In genomic region chr8:104436038-104436437, GRCm38 (mm10) we compare ENCODE assay signal across 8 mouse cellular contexts. TPM values are rescaled to one million over a fixed set of nuclear protein-coding genes. Genes with fewer than 3 reads are reported as not detected.
DNase-seq lines count a peak whose midpoint lies in the region; ATAC-seq and TF ChIP-seq lines count a peak whose summit lies in the region.

No protein-coding gene starts in this region.

- H3K4me3 ChIP-seq in heart, embryonic 15.5 days = no peak overlapping the region
- no peak overlapping the region for H3K4me3 ChIP-seq in lung, embryonic 14.5 days (ENCODE audit: low read depth, low read length)
- peak overlapping the region; percentile 1; the same call in 1 of the 2 replicates for H3K4me3 ChIP-seq in olfactory bulb, adult 2 months (ENCODE audit: insufficient read depth, low read depth, low read length)

- peak; percentile 98 for DNase-seq in 416B (ENCODE audit: low read depth)
- DNase-seq in adrenal gland, postnatal 10 days = peak; percentile 100
- DNase-seq in fibroblast of lung, adult 2 months (ENCODE audit: low read depth) = peak; percentile 94
- peak; percentile 98 to 99 for DNase-seq in kidney, postnatal 25 days
- peak; percentile 97 for DNase-seq in lung, embryonic 14.5 days
- DNase-seq in thymus, postnatal 14 days = peak; percentile 18

- H3K4me2 ChIP-seq in heart, embryonic 15.5 days = peak overlapping the region; percentile 26
- H3K4me2 ChIP-seq in lung, embryonic 14.5 days = no peak overlapping the region

- TF ChIP-seq CTCF in lung, embryonic 14.5 days (IDR thresholded peaks at IDR 0.05; ENCODE audit: low read depth) = no peak
- TF ChIP-seq CTCF in olfactory bulb, adult 2 months (IDR thresholded peaks at IDR 0.05; ENCODE audit: insufficient read depth, low read depth, low read length) = no peak

- H3K36me3 ChIP-seq in heart, embryonic 15.5 days = peaks cover 78% of the 10 kb centered on the region
- H3K36me3 ChIP-seq in lung, embryonic 14.5 days (ENCODE audit: insufficient read depth) = peaks cover 94% of the 10 kb centered on the region

- no peaks in the 10 kb centered on the region for H3K9me3 ChIP-seq in heart, embryonic 15.5 days (replicated peaks)
- no peaks in the 10 kb centered on the region for H3K9me3 ChIP-seq in lung, embryonic 14.5 days (ENCODE audit: low read depth, low read length)

- H3K27ac ChIP-seq in heart, embryonic 15.5 days = peak overlapping the region; percentile 77
- H3K27ac ChIP-seq in lung, embryonic 14.5 days (ENCODE audit: low read depth) = peak overlapping the region; percentile 82
- peak overlapping the region; percentile 61 for H3K27ac ChIP-seq in olfactory bulb, adult 2 months (ENCODE audit: insufficient read depth, low read depth, low read length)

- 0 out of 2 replicates have a peak overlapping the region, but pooled peaks have one; percentile 22 for H3K9ac ChIP-seq in heart, embryonic 15.5 days
- H3K9ac ChIP-seq in lung, embryonic 14.5 days = no peak overlapping the region

- H3K4me1 ChIP-seq in heart, embryonic 15.5 days (replicated peaks) = peaks cover 32% of the 10 kb centered on the region
- peaks cover 4% of the 10 kb centered on the region for H3K4me1 ChIP-seq in lung, embryonic 14.5 days (ENCODE audit: insufficient read depth)
- peaks cover 23% of the 10 kb centered on the region for H3K4me1 ChIP-seq in olfactory bulb, adult 2 months (ENCODE audit: control insufficient read depth, insufficient read depth, low read length)

- H3K27me3 ChIP-seq in heart, embryonic 15.5 days = no peaks in the 10 kb centered on the region
- H3K27me3 ChIP-seq in lung, embryonic 14.5 days (ENCODE audit: insufficient read depth, low read length) = no peaks in the 10 kb centered on the region

- WGBS in heart, embryonic 15.5 days = 10% methylated on average over 12 of the region's 12 CpGs
- 32% methylated on average over 12 of the region's 12 CpGs for WGBS in lung, embryonic 14.5 days
- WGBS in olfactory bulb, adult 2 months = 9% methylated on average over 12 of the region's 12 CpGs

- peak; percentile 95 for ATAC-seq in heart, embryonic 15.5 days (replicated peaks; ENCODE audit: insufficient number of reproducible peaks, insufficient read depth, low FRiP score, low read depth)
- ATAC-seq in lung, embryonic 14.5 days (ENCODE audit: insufficient read depth) = peak; percentile 96

- TF ChIP-seq POLR2A in olfactory bulb, adult 2 months (IDR thresholded peaks at IDR 0.05; ENCODE audit: insufficient read depth, low read depth, low read length) = no peak

RNA-seq across cellular contexts. Expression of gene Dync1li2, which starts 6.8 kb away (rescaled TPM):
- total RNA-seq in adrenal gland, postnatal 10 days (2021) = 100 to 1,000 TPM; 108 to 128 TPM
- 50.4 and 52.4 TPM in 2 replicates for polyA plus RNA-seq in heart, embryonic 15.5 days (2015; fragmentation: Nextera tagmentation; extraction: Ambion mirVana)
- 61.1 and 62.4 TPM in 2 replicates for polyA plus RNA-seq in lung, embryonic 14.5 days (2014; fragmentation: Nextera tagmentation; extraction: Ambion mirVana)
- polyA plus RNA-seq in olfactory bulb, adult 2 months (2012; ENCODE audit: insufficient read depth, insufficient read length, low replicate concordance, missing spikeins) = 65.6 TPM in 1 of 2 replicates, not detected in the other

RNA-seq across cellular contexts. Expression of gene Cmtm4, which starts 40.4 kb away (rescaled TPM):
- 10 to 100 TPM; 35.4 to 37.8 TPM for total RNA-seq in adrenal gland, postnatal 10 days (2021)
- 1.3 and 1.5 TPM in 2 replicates for polyA plus RNA-seq in heart, embryonic 15.5 days (2015; fragmentation: Nextera tagmentation; extraction: Ambion mirVana)
- 3.6 and 4.0 TPM in 2 replicates for polyA plus RNA-seq in lung, embryonic 14.5 days (2014; fragmentation: Nextera tagmentation; extraction: Ambion mirVana)
- polyA plus RNA-seq in olfactory bulb, adult 2 months (2012; ENCODE audit: insufficient read depth, insufficient read length, low replicate concordance, missing spikeins) = not detected in 2 replicates

Comparison
In these comparisons a context has a peak if more than half of its experiments do, and no peak if none do; other contexts are left out.
1. DNase-seq: peak in every context shown above with its lines; median percentile 100 in adrenal gland, postnatal 10 days; 98 in kidney, postnatal 25 days; 98 in 416B; 97 in lung, embryonic 14.5 days; 94 in fibroblast of lung, adult 2 months; 18 in thymus, postnatal 14 days.